Mouse (Mus musculus) testis, adult 2 months (tissue): ENCODE measurements around the gene Bach2.

Experiments used
- CTCF ChIP-seq: fragments of 200-500 bp; IDR thresholded peaks from 2 replicates; pipeline ENCODE4 v1.5.1; 2012; ENCODE audit warnings: low read depth, mild to moderate bottlenecking, inconsistent platforms, low read length, moderate library complexity; ENCODE audit not compliant: control insufficient read depth, insufficient read depth, insufficient replicate concordance
- POLR2A ChIP-seq: fragments of 200-500 bp; IDR thresholded peaks from 2 replicates; pipeline ENCODE4 v1.6.1; 2012; ENCODE audit warnings: low read depth, mild to moderate bottlenecking, inconsistent platforms, low read length, moderate library complexity; ENCODE audit not compliant: control insufficient read depth

- TF ChIP-seq CTCF = no peak
- TF ChIP-seq POLR2A = no peak
These were observed 299.9 kb downstream of the Bach2 start for GRCm38 (mm10) chr4:32538488-32538887.
